Mouse (Mus musculus) erythroid progenitor cell, adult 5-6 weeks (primary cell): Measurements from ENCODE around the gene Clptm1l. TPM values are rescaled to one million over a fixed set of nuclear protein-coding genes. Genes with fewer than 3 reads are reported as not detected.

Source experiments
- ATAC-seq: replicated peaks from 2 replicates; pipeline ENCODE4 v1.8.0; 2016; ENCODE audit warnings: moderate number of reproducible peaks, mild to moderate bottlenecking, moderate TSS enrichment, inconsistent platforms; ENCODE audit not compliant: poor library complexity, low FRiP score, severe bottlenecking
- total RNA-seq, 2 experiments: library from RNA; stranded (forward) in 1 of 2; stranded (reverse) in 1 of 2; fragments of 150-400 nt in 1 of 2; fragments of 186-747, 209-891 nt in 1 of 2; gene quantifications; 2 replicates each; pipeline versions ENCODE4 v1.2.3 to v1.2.4; 2015 to 2017; ENCODE audit warnings: low replicate concordance in 2 of 2

The Clptm1l gene
- total RNA-seq, 2 experiments from 2014 or later: 51.1 to 86.8 TPM

DNA sequence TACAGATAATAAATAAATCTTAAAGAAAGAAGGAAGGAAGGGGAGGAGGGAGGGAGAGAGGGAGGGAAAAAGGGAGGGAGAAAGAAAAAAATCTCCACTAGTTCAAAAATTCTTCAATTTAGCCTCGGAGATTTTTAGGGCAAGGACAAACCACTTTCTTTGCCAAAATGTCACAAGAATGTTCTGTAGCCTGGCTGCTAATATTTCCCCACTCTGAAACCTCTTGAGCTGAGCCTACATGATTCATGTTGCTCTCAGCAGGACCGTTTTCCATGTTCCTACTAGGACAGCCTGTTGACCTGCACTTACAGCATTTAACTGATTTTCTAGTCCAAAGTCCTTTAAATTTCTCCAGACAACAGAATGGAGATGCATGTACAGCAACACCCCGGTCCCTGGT is 51.2 kb downstream of the Clptm1l start:
- ATAC-seq: no peak

DNA sequence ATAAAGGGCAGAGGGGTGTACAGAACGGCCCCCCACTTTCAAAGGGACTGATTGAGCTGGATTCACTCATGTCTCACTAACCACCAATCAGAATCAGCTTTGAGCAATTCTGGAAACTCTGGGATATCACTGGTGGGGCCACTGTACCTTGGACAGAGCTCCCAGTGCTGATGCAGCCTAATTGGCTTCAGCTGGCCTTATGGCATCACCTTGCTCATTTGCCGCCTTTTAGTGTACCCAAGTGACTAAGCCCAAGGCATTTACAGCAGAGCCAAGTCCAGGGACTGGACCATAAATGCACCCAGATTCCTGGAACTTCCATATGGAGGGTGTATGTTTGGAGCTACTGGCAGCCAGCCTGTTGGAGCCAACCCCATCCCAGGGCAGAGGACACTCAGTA is 55.1 kb downstream of the Clptm1l start:
- ATAC-seq: no peak

DNA sequence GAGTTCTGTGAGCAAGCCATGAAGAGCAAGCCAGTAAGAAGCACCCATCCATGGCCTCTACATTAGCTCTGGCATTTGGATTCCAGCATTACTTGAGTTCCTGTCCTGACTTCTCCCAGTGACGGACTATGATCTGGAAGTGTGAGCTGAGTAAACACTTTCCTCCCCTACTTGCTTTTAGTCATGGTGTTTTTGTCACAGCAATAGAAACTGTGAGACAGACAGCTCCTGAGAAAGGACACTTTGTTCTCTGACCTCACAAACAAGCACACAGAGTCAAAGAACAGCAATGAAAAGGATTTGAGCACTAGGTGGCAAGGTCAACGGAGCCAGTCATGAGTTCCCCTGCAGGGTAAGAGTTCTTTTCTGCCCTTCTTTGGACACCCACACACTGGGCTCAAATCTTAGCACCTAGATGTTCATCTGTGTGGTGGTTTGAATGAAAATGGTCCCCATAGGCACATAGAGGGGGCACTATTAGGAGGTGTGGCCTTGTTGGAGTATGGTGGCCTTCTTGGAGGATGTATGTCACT is 56.4 kb downstream of the Clptm1l start:
- no peak for ATAC-seq

Other genes with a start within 250 kb of the Clptm1l start
- 241 and 302 TPM in 2 replicates for gene Lpcat1, start 136.8 kb upstream of the Clptm1l start, total RNA-seq (2015; ENCODE audit: low replicate concordance)
- 359 and 488 TPM in 2 replicates for gene Lpcat1, start 136.8 kb upstream of the Clptm1l start, total RNA-seq (2017; ENCODE audit: low replicate concordance)
- not detected in 2 replicates for gene Slc6a3, start 67.3 kb upstream of the Clptm1l start, total RNA-seq (2015; ENCODE audit: low replicate concordance)
- gene Slc6a3, start 67.3 kb upstream of the Clptm1l start, total RNA-seq (2017; ENCODE audit: low replicate concordance): 1.0 TPM in 1 of 2 replicates, not detected in the other
- gene Tert, start 22.9 kb downstream of the Clptm1l start, total RNA-seq (2015; ENCODE audit: low replicate concordance): 2.1 TPM in 1 of 2 replicates, not detected in the other
- 0.77 TPM in 1 of 2 replicates, not detected in the other for gene Tert, start 22.9 kb downstream of the Clptm1l start, total RNA-seq (2017; ENCODE audit: low replicate concordance)
- gene Slc6a18, start 74.0 kb downstream of the Clptm1l start, total RNA-seq (2015; ENCODE audit: low replicate concordance): not detected in 2 replicates
- not detected in 2 replicates for gene Slc6a18, start 74.0 kb downstream of the Clptm1l start, total RNA-seq (2017; ENCODE audit: low replicate concordance)
- not detected in 2 replicates for gene Slc6a19, start 100.9 kb downstream of the Clptm1l start, total RNA-seq (2015; ENCODE audit: low replicate concordance)
- not detected in 2 replicates for gene Slc6a19, start 100.9 kb downstream of the Clptm1l start, total RNA-seq (2017; ENCODE audit: low replicate concordance)
- gene Slc12a7, start 129.1 kb downstream of the Clptm1l start, total RNA-seq (2015; ENCODE audit: low replicate concordance): 1.7 and 4.3 TPM in 2 replicates
- gene Slc12a7, start 129.1 kb downstream of the Clptm1l start, total RNA-seq (2017; ENCODE audit: low replicate concordance): 1.1 and 1.5 TPM in 2 replicates
- not detected in 2 replicates for gene Nkd2, start 243.6 kb downstream of the Clptm1l start, total RNA-seq (2015; ENCODE audit: low replicate concordance)
- not detected in 2 replicates for gene Nkd2, start 243.6 kb downstream of the Clptm1l start, total RNA-seq (2017; ENCODE audit: low replicate concordance)